Mouse (Mus musculus) liver, adult 2 months (tissue): ENCODE data around the gene Psmd8.
"Not testable (repeated sequence)": the region's sequence is repeated elsewhere in the genome, so short reads cannot be mapped to it uniquely, and the experiment has no call there.

ENCODE experiments used
- CTCF ChIP-seq: fragments of 200-500 bp; IDR thresholded peaks from 2 replicates; pipeline ENCODE4 v1.5.1; 2011; ENCODE audit warnings: low read depth, low read length, control low read depth
- POLR2A ChIP-seq: fragments of 200-500 bp; IDR thresholded peaks from 2 replicates; pipeline ENCODE4 v1.6.1; 2011; ENCODE audit warnings: low read length, control low read depth; ENCODE audit not compliant: insufficient read depth; ENCODE audit errors: extremely low read depth

GRCm38 (mm10) chr7:29139237-29139636, 41.3 kb downstream of the Psmd8 start:
- TF ChIP-seq POLR2A, CTCF: not testable (repeated sequence)
